Mouse (Mus musculus): ENCODE measurements around the gene Tfap2e.

DNA sequence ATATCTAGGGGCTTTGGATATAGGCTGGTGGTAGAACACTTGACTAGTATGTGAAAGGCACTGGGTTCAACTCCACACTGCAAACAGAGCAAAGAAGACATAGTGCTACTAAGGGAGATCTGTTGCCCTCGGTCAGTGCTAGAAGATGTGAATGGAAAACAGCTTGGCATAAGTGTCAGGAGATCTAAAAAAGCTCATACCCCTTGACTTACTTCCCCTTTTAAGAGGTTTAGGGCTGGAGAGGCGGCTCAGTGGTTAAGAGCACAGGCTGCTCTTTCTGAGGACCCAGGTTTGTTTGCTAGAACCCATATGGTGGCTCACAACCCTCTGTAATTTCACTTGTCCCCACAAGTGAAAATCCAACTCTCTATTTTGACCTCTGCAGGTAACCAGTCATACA, 23.4 kb upstream of the Tfap2e start:
- TF ChIP-seq CTCF (IDR thresholded peaks at IDR 0.05; ENCODE audit: low read depth, low read length) (no peak), TAL1 (conservative IDR thresholded peaks at IDR 0.05; ENCODE audit: low read depth, low read length) (no peak), GATA1 (IDR thresholded peaks at IDR 0.05; ENCODE audit: borderline replicate concordance, low read length) (no peak), POLR2AphosphoS5 (IDR thresholded peaks at IDR 0.05; ENCODE audit: insufficient replicate concordance, low read depth, low read length) (no peak), GATA2 (IDR thresholded peaks at IDR 0.05; ENCODE audit: borderline replicate concordance, low read depth, low read length) (no peak)

Measured in G1E (cell line).